Mouse (Mus musculus): ENCODE results near the gene Desi2. TPM values are rescaled to one million over a fixed set of nuclear protein-coding genes. Genes with fewer than 3 reads are reported as not detected.
A peak's percentile ranks its signal among the peaks of the same experiment; 100 is the strongest.
"Not testable (repeated sequence)": the region's sequence is repeated elsewhere in the genome, so short reads cannot be mapped to it uniquely, and the experiment has no call there.

The Desi2 gene
- polyA plus RNA-seq, 1 experiment, result 10.1 TPM

GRCm38 (mm10) chr1:178294051-178294450 is 106.8 kb downstream of the Desi2 start:
- no peaks in the 10 kb centered on the region for H3K79me2 ChIP-seq (ENCODE audit: control insufficient read depth, insufficient read depth)
- no peaks in the 10 kb centered on the region for H3K27me3 ChIP-seq (ENCODE audit: control insufficient read depth, insufficient read depth, insufficient read length)
- no peak overlapping the region for H3K4me3 ChIP-seq (ENCODE audit: insufficient read depth, poor library complexity, severe bottlenecking)
- H3K36me3 ChIP-seq (ENCODE audit: control insufficient read depth, insufficient read depth), result no peaks in the 10 kb centered on the region
- TF ChIP-seq MYOG (IDR thresholded peaks at IDR 0.05; ENCODE audit: control insufficient read depth, extremely low read depth, insufficient read length) (no peak), FOSL1 (IDR thresholded peaks at IDR 0.05; ENCODE audit: insufficient read depth, low read length, poor library complexity, severe bottlenecking) (no peak), MAX (IDR thresholded peaks at IDR 0.05) (no peak), CTCF (IDR thresholded peaks at IDR 0.05; ENCODE audit: control insufficient read depth, insufficient read depth, insufficient read length) (no peak), CEBPB (IDR thresholded peaks at IDR 0.05; ENCODE audit: low read depth) (no peak), USF1 (IDR thresholded peaks at IDR 0.05; ENCODE audit: low read depth) (no peak), MYOD1 (IDR thresholded peaks at IDR 0.05; ENCODE audit: control insufficient read depth, insufficient read length, low read depth) (no peak)
- no peaks in the 10 kb centered on the region for H3K79me3 ChIP-seq (ENCODE audit: low read depth)
- no peak overlapping the region for H3ac ChIP-seq (ENCODE audit: control insufficient read depth, insufficient read length, low read depth)

GRCm38 (mm10) chr1:178301261-178301660 is 114.0 kb downstream of the Desi2 start:
- not testable (repeated sequence) for H3K79me2 ChIP-seq (ENCODE audit: control insufficient read depth, insufficient read depth); H3K36me3 ChIP-seq (ENCODE audit: control insufficient read depth, insufficient read depth); H3K27me3 ChIP-seq (ENCODE audit: control insufficient read depth, insufficient read depth, insufficient read length); H3K4me3 ChIP-seq (ENCODE audit: insufficient read depth, poor library complexity, severe bottlenecking); H3ac ChIP-seq (ENCODE audit: control insufficient read depth, insufficient read length, low read depth); H3K79me3 ChIP-seq (ENCODE audit: low read depth)

- Histone ChIP-seq H3K79me3 (ENCODE audit: low read depth) (no peaks in the 10 kb centered on the region), H3K36me3 (ENCODE audit: control insufficient read depth, insufficient read depth) (no peaks in the 10 kb centered on the region), H3K27me3 (ENCODE audit: control insufficient read depth, insufficient read depth, insufficient read length) (no peaks in the 10 kb centered on the region), H3K4me3 (ENCODE audit: insufficient read depth, poor library complexity, severe bottlenecking) (no peak overlapping the region), H3K79me2 (ENCODE audit: control insufficient read depth, insufficient read depth) (no peaks in the 10 kb centered on the region), H3ac (ENCODE audit: control insufficient read depth, insufficient read length, low read depth) (no peak overlapping the region)
- no peak for TF ChIP-seq CEBPB (IDR thresholded peaks at IDR 0.05; ENCODE audit: low read depth)
- no peak for TF ChIP-seq MYOD1 (IDR thresholded peaks at IDR 0.05; ENCODE audit: control insufficient read depth, insufficient read length, low read depth)
- peak; percentile 28 for TF ChIP-seq CTCF (IDR thresholded peaks at IDR 0.05; ENCODE audit: control insufficient read depth, insufficient read depth, insufficient read length)
- TF ChIP-seq USF1 (IDR thresholded peaks at IDR 0.05; ENCODE audit: low read depth), result no peak
- TF ChIP-seq MYOG (IDR thresholded peaks at IDR 0.05; ENCODE audit: control insufficient read depth, extremely low read depth, insufficient read length), result no peak
- TF ChIP-seq MAX (IDR thresholded peaks at IDR 0.05), result no peak
Observed at GRCm38 (mm10) chr1:178303425-178303824, 116.2 kb downstream of the Desi2 start.

Other genes with a start within 250 kb of the Desi2 start
- gene Catspere2, start 204.0 kb upstream of the Desi2 start, polyA plus RNA-seq (2012; fragmentation: generic; extraction: Trizol), result 0.05 TPM
- gene Cox20, start 131.7 kb downstream of the Desi2 start, polyA plus RNA-seq (2012; fragmentation: generic; extraction: Trizol), result 40.8 TPM
- 169 TPM for gene Hnrnpu, start 150.4 kb downstream of the Desi2 start, polyA plus RNA-seq (2012; fragmentation: generic; extraction: Trizol)
- 0.25 TPM for gene Efcab2, start 218.7 kb downstream of the Desi2 start, polyA plus RNA-seq (2012; fragmentation: generic; extraction: Trizol)